Mouse (Mus musculus): Measurements from ENCODE around the gene Inca1.
A peak's percentile ranks its signal among the peaks of the same experiment; 100 is the strongest.

The Inca1 gene

GRCm38 (mm10) chr11:70701221-70701955 is 1.4 kb upstream of the Inca1 start:
- DNase-seq, result no peak

GRCm38 (mm10) chr11:70700613-70701012 is 658 bp upstream of the Inca1 start:
- peak; percentile 52 for DNase-seq

- no peak for DNase-seq
These were observed 904 bp downstream of the Inca1 start for GRCm38 (mm10) chr11:70699051-70699450.

GRCm38 (mm10) chr11:70697376-70697775 is 2.6 kb downstream of the Inca1 start:
- DNase-seq, result no peak

- DNase-seq, result no peak
These were observed 6.5 kb downstream of the Inca1 start for GRCm38 (mm10) chr11:70693504-70693903.

GRCm38 (mm10) chr11:70689578-70689977 is 10.4 kb downstream of the Inca1 start:
- no peak for DNase-seq

- DNase-seq, result no peak
These were observed 11.6 kb downstream of the Inca1 start for GRCm38 (mm10) chr11:70688372-70688771.

- DNase-seq, result peak; percentile 87
These were observed 12.3 kb downstream of the Inca1 start, which contains the start of gene Camta2 for GRCm38 (mm10) chr11:70687601-70688199. TSS of gene Camta2 (minus strand) at chr11:70688105.

GRCm38 (mm10) chr11:70686901-70687566 is 12.9 kb downstream of the Inca1 start:
- DNase-seq, result peak; percentile 83

- no peak for DNase-seq
These were observed 16.3 kb downstream of the Inca1 start for GRCm38 (mm10) chr11:70683640-70684039.

GRCm38 (mm10) chr11:70681897-70682581 is 17.9 kb downstream of the Inca1 start:
- DNase-seq, result no peak

GRCm38 (mm10) chr11:70681170-70681569 is 18.8 kb downstream of the Inca1 start:
- no peak for DNase-seq

GRCm38 (mm10) chr11:70679894-70680293 is 20.1 kb downstream of the Inca1 start:
- no peak for DNase-seq

GRCm38 (mm10) chr11:70679361-70679760 is 20.6 kb downstream of the Inca1 start:
- DNase-seq, result no peak

- DNase-seq, result no peak
These were observed 21.4 kb downstream of the Inca1 start for GRCm38 (mm10) chr11:70678576-70678975.

GRCm38 (mm10) chr11:70678092-70678491 is 21.9 kb downstream of the Inca1 start:
- DNase-seq, result no peak

- DNase-seq, result no peak
These were observed 25.5 kb downstream of the Inca1 start for GRCm38 (mm10) chr11:70674501-70674900.

- no peak for DNase-seq
These were observed 25.9 kb downstream of the Inca1 start for GRCm38 (mm10) chr11:70674014-70674413.

GRCm38 (mm10) chr11:70671333-70672047 is 28.5 kb downstream of the Inca1 start:
- no peak for DNase-seq

GRCm38 (mm10) chr11:70670483-70670882 is 29.5 kb downstream of the Inca1 start:
- no peak for DNase-seq

GRCm38 (mm10) chr11:70669582-70670345 is 30.2 kb downstream of the Inca1 start:
- no peak for DNase-seq

Data from right cerebral cortex, adult 18-20 months (tissue).